Mouse (Mus musculus) effector memory CD4-positive, alpha-beta T cell, adult 7 months (primary cell): ENCODE measurements around the gene Scgb1b12. TPM values are rescaled to one million over a fixed set of nuclear protein-coding genes. Genes with fewer than 3 reads are reported as not detected.

ENCODE experiments used
- polyA plus RNA-seq: library from polyadenylated mRNA; unstranded; fragments of 100-300 nt; shearing (Covaris generic); gene quantifications from one replicate; pipeline ENCODE4 v1.2.1, GENCODE M21; 2017

Gene Scgb1b12
- polyA plus RNA-seq, result not detected

GRCm38 (mm10) chr7:32333882-32334281 is at the start of gene Scgb1b12:
Gene Scgb1b12 (plus strand): TSS chr7:32334182.

DNA sequence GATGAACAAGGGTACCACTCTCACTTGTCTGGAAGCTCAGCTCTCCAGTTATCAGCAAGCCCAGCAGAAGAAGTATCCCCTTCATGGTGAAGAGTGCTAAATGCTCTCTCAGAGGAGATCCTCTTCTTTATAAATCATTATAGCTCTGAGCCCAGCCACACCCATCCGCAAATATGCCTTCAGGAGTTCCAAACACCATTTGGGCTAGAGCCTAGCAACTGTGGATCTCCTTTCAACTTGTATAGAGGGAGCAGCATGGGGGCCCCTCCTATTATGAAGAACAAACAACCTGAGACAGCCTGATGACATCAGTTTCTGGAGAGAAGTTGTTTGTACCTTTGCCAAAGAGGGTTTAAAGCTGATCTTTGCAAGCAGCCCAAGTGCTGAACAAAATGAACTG is 6.8 kb upstream of the Scgb1b12 start, which contains the start of gene Scgb2b12:
Gene Scgb2b12 (minus strand): TSS at position 101 of the 400 bp plus-strand sequence.

Other genes with a start within 250 kb of the Scgb1b12 start
- not detected for gene Scgb1b10, start 233.3 kb upstream of the Scgb1b12 start, polyA plus RNA-seq
- gene Scgb2b11, start 123.0 kb upstream of the Scgb1b12 start, polyA plus RNA-seq, result not detected
- not detected for gene Scgb1b11, start 111.3 kb upstream of the Scgb1b12 start, polyA plus RNA-seq
- gene Scgb2b12, start 6.9 kb upstream of the Scgb1b12 start, polyA plus RNA-seq, result not detected
- not detected for gene Scgb1b29, start 107.4 kb downstream of the Scgb1b12 start, polyA plus RNA-seq